Mouse (Mus musculus) cerebellum, adult 11-12 months (tissue): ENCODE measurements around the gene Vegfa.

Experiments used
- DNase-seq: peaks from one replicate; pipeline ENCODE4 v3.0.0; 2022

Gene Vegfa

GRCm38 (mm10) chr17:46049567-46049966 lies 17.4 kb upstream of the Vegfa start:
- DNase-seq, result no peak

GRCm38 (mm10) chr17:46048184-46048583 lies 16.0 kb upstream of the Vegfa start:
- no peak for DNase-seq

GRCm38 (mm10) chr17:46045742-46046141 lies 13.6 kb upstream of the Vegfa start:
- no peak for DNase-seq

- no peak for DNase-seq
These were observed 12.8 kb upstream of the Vegfa start for GRCm38 (mm10) chr17:46044953-46045352.

GRCm38 (mm10) chr17:46042158-46042557 lies 10.0 kb upstream of the Vegfa start:
- DNase-seq, result no peak

GRCm38 (mm10) chr17:46041679-46042078 lies 9.5 kb upstream of the Vegfa start:
- no peak for DNase-seq

- DNase-seq, result no peak
These were observed 9.1 kb upstream of the Vegfa start for GRCm38 (mm10) chr17:46041223-46041622.

DNA sequence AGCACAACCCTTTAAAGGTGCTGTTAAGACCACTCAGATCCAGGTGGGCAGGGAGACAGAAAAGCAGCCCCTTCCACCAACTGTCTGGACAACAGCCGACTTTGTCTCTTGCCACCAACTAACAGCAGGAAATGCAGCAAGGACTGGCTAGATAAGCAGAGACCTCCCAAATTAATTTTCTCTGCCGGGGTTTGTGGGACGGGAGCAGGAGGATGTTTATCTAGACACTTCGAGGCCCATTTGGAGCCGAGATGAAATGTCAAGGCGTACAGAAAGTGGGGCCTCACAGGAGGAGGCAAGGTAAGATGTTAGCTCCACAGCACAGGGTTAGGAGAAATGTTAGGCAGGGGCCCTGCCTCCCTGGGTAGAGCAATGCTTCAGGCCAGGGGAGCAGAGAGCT lies 8.4 kb upstream of the Vegfa start:
- DNase-seq, result no peak

- no peak for DNase-seq
These were observed 6.7 kb upstream of the Vegfa start for GRCm38 (mm10) chr17:46038906-46039305.

DNA sequence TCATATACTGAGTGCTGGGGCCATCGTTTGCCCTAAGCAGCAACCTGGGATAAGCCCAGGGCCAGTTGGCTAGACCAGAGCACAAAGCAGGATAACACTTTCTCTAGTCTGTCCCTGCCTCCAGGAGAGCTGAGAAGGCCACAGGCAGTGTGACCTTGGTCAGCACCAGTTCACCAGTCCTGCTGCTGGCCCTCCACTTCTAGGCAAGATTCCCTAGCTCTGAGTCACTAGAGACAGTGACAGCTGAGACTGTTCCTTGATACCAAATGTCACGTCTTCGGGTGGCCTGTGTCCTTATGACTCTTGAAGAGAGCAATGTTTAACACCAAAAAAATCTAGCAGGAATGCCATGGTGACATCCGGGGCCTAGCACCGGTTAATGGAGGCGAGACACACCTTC lies 4.2 kb upstream of the Vegfa start:
- DNase-seq, result no peak

DNA sequence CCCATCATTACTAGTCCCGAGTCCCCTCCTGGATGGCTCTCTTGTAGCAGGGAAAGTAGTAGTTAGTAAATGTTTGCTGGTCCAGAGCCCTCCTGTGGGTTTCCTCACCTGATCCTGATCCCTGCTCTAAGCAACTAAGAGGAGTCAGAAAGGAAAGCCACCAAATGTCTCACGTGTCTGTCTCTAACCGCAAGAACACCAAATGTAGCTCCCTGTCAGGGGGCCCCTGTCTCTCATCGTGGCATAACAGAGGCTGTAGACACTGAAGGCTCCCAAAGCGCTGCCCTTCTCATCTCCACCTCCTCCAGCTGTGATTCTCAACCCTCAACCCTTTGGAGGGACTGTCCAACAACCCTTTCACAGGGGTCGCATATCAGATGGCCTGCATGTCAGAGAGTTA lies 1.9 kb upstream of the Vegfa start:
- DNase-seq, result no peak

- peak; percentile 41 for DNase-seq
These were observed 1.4 kb upstream of the Vegfa start for GRCm38 (mm10) chr17:46033607-46034006.

DNA sequence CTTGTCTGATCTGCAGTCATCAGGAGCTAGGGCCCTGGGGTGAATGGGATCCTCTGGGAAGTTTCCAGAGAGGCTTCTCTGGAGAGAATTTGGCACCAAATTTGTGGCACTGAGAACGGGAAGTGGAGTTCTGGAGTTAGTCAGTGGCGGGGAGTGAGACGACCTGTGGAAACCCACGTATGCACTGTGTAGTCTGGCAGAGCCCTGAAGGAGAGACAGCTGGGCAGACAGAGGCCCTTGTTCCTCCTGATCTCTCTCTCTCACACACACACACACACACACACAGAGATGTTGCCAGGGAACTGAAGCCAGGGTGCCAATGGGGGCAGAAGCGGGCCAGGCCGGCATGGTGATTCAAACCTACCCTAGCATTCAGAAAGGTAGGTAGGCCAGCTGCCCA lies 953 bp upstream of the Vegfa start:
- peak; percentile 57 for DNase-seq

DNA sequence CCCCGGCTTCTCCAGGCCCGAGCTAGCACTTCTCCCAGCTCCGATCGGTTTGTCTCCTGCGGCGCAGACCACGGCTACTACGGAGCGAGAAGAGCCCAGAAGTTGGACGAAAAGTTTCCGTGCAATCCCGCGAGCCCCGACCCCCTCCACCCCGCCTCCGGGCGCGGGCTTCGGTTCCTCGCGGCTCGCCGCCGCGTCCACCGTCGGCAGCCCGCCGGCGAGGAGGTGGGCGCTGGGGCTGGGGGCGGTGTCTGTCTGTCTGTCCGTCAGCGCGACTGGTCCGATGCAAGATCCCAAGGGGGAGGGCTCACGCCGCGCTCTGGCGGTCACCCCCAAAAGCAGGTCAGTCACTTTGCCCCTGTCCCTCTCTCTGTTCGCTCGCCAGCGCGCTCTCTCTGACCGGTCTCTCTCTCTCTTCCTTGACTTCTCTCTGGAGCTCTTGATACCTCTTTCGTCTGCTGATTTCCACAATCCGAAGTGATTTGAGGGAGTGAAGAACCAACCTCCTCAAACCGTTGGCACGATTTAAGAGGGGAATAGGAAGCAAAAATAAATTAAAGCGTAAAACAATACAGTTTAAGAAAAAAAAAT lies 453 bp downstream of the Vegfa start:
- DNase-seq, result peak; percentile 78

DNA sequence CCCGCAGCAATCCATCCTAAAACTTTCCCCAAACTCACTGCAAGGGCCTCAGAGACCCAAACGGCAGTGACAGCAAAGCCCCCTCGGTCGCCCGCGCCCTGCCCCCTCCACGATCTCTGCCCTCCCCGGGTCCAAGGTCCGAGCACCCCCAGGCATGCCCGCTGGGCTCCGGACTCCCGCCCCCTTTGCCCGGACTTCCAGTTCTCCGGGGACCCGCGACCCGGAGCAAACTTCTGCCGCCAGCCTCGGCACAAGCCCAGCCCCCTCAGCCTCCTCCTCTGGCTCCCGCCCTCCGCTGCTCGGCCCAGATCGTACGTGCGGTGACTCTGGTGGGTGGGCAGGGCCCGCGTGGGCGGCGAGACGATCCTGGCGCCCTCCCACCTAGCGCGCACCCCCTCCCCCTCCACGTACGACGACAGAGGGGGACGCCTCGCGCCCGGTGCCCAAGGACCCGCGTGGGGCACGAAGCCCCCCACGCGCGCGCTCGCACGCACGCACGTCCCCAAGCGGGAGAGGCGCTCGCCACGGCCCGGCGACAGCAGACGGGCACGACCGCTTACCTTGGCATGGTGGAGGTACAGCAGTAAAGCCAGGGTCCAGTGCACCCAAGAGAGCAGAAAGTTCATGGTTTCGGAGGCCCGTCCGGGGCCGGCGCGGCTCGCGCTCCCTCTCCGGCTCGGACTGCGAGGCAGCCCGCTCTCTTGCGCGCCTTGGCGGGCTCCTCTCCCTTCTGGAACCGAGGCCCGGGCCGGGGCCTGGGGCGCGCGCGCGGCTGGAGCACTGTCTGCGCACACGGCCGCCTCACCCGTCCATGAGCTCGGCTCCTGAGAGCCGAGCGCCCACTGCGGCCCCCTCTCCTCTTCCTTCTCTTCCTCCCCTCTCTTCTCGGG lies 1.2 kb downstream of the Vegfa start:
- DNase-seq, result peak; percentile 84

GRCm38 (mm10) chr17:46030323-46030730 lies 1.8 kb downstream of the Vegfa start:
- DNase-seq, result peak; percentile 81

GRCm38 (mm10) chr17:46029554-46030207 lies 2.5 kb downstream of the Vegfa start:
- DNase-seq, result peak; percentile 55

DNA sequence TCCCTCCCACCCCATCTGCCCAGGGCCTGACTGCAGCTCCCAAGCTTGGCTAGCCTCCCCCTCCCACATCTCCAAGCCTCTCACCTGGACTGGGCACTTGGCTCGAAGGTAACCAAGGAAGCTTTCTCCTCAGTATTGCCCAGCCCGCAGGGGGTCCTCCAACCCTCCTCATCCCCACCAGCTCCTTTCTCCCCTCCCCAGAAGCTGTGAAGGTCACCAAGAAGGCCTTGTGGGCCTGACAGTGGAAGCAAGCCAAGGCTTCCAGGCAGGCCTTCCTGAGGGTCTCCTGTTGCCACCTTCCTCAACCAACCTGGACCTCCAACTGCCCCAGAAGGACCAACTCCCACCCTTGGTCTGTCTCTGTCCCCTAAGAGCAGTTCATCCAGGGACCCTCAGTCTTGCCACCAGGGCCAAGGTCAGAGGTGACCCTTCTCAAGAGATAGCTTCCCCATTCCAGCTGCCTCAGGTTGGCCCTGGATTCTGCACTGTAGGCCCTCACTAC lies 3.1 kb downstream of the Vegfa start:
- DNase-seq, result peak; percentile 68

- DNase-seq, result no peak
These were observed 3.7 kb downstream of the Vegfa start for GRCm38 (mm10) chr17:46028210-46029051.

DNA sequence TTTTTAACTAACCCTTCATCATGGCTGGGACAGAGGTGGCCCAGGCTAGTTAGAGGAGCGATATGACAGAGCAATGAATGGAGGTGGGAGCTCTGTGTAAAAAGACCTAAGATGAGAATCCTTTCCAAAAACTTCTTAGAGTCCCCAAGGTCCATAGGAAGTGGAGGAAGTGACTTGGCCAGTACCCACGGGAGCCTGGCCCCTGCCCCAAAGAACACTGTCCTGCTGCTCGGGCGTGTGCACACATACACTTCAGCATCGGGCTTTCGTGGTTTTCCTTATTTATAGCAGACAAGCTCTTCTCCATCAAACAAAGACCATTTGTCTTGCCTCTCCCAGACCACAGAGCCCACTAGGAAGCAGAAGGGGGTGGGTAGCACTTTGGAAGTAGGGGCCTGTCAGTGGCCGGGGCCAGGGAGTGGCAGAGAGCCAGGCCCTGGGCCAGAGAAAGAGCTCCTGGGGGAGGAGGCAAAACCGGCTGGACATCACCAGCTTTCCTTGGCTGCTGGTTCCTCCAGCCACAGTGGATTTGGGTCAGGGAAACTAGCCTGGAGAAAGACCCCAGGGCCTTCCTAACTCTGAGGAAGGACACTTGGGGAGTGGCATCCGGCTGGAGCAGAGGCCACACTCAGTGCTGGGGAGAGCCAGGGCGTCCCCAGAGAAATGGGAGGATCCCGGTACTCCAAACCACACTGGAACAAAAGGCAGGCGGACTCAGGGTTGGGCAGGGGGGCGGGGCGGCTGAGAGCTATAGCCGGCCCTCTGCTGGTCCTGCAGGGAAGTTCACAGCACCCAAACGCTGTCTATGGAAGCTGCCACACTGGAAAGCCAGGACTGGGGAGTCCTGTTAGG lies 4.9 kb downstream of the Vegfa start:
- DNase-seq, result peak; percentile 67

GRCm38 (mm10) chr17:46025927-46026668 lies 6.1 kb downstream of the Vegfa start:
- DNase-seq, result no peak
